ENCODE assay signal across 20 mouse cellular contexts in genomic region chr10:92232081-92232480, GRCm38 (mm10).
DNase-seq lines count a peak whose midpoint lies in the region; ATAC-seq lines count a peak whose summit lies in the region.
"Had no signal": no experiment of that assay in that cellular context is flagged by ENCODE, and none has a peak within 500 bp of the region (broad histone marks: within the 10 kb centered on the region; RNA-seq: fewer than 3 reads in every experiment).

No protein-coding gene starts in this region.

- H3K36me3 ChIP-seq in hindbrain, embryonic 10.5 days: no peaks in the 10 kb centered on the region
- H3K36me3 ChIP-seq in hindbrain, embryonic 16.5 days (ENCODE audit: control insufficient read depth, insufficient read depth, low read length): no peaks in the 10 kb centered on the region
- no peaks in the 10 kb centered on the region for H3K36me3 ChIP-seq in midbrain, embryonic 10.5 days
- H3K36me3 ChIP-seq in midbrain, embryonic 15.5 days (replicated peaks): no peaks in the 10 kb centered on the region
- H3K36me3 ChIP-seq: heart, embryonic 10.5 days; hindbrain, embryonic 13.5 days had no signal

- H3K4me2 ChIP-seq in hindbrain, embryonic 16.5 days (ENCODE audit: low read length): no peak overlapping the region
- H3K4me2 ChIP-seq in midbrain, embryonic 15.5 days: no peak overlapping the region
- H3K4me2 ChIP-seq: hindbrain, embryonic 13.5 days had no signal

- no peak overlapping the region for H3K9ac ChIP-seq in hindbrain, embryonic 16.5 days (ENCODE audit: low read depth, low read length)
- H3K9ac ChIP-seq in midbrain, embryonic 15.5 days: no peak overlapping the region
- H3K9ac ChIP-seq: hindbrain, embryonic 13.5 days had no signal

- DNase-seq in hindbrain, embryonic 10.5 days (ENCODE audit: low spot score): no peak
- DNase-seq in midbrain, embryonic 10.5 days (ENCODE audit: low spot score): no peak
- peak; percentile 23 for DNase-seq in retina, adult 2 months (ENCODE audit: low read depth, low spot score)
- peak; percentile 53 for DNase-seq in retina, embryonic 14.5 days (ENCODE audit: low spot score)
- DNase-seq in right cerebral cortex, postnatal 25 days: no peak
- DNase-seq: adrenal gland, adult 2 months; adrenal gland, postnatal 25 days; cerebellum, adult 11-12 months; cerebellum, adult 9-10 months; cerebellum, postnatal 14 days; gastrocnemius, postnatal 25 days; heart, adult 2 months had no signal

- no peak overlapping the region for H3K4me3 ChIP-seq in hindbrain, embryonic 10.5 days
- no peak overlapping the region for H3K4me3 ChIP-seq in hindbrain, embryonic 16.5 days (ENCODE audit: low read length)
- no peak overlapping the region for H3K4me3 ChIP-seq in midbrain, embryonic 10.5 days
- no peak overlapping the region for H3K4me3 ChIP-seq in midbrain, embryonic 15.5 days
- H3K4me3 ChIP-seq: heart, adult 2 months; heart, embryonic 10.5 days; hindbrain, embryonic 13.5 days had no signal

- no peaks in the 10 kb centered on the region for H3K27me3 ChIP-seq in hindbrain, embryonic 10.5 days (ENCODE audit: insufficient read depth, poor library complexity, severe bottlenecking)
- H3K27me3 ChIP-seq in hindbrain, embryonic 16.5 days (replicated peaks; ENCODE audit: control insufficient read depth, insufficient read depth, low read length): no peaks in the 10 kb centered on the region
- H3K27me3 ChIP-seq in midbrain, embryonic 10.5 days (ENCODE audit: low read depth, poor library complexity, severe bottlenecking): no peaks in the 10 kb centered on the region
- no peaks in the 10 kb centered on the region for H3K27me3 ChIP-seq in midbrain, embryonic 15.5 days (replicated peaks)
- H3K27me3 ChIP-seq: hindbrain, embryonic 13.5 days had no signal

- WGBS in hindbrain, embryonic 10.5 days: 65% methylated on average over 2 of the region's 2 CpGs
- WGBS in hindbrain, embryonic 16.5 days: 83% methylated on average over 2 of the region's 2 CpGs
- WGBS in midbrain, embryonic 10.5 days: 65% methylated on average over 2 of the region's 2 CpGs
- WGBS in midbrain, embryonic 15.5 days: 49% methylated on average over 2 of the region's 2 CpGs

- H3K27ac ChIP-seq in hindbrain, embryonic 10.5 days: peak overlapping the region; percentile 50; the same call in 1 of the 2 replicates
- no peak overlapping the region for H3K27ac ChIP-seq in hindbrain, embryonic 16.5 days (ENCODE audit: low read depth, low read length)
- peak overlapping the region; percentile 59; the same call in 1 of the 2 replicates for H3K27ac ChIP-seq in midbrain, embryonic 10.5 days (replicated peaks)
- H3K27ac ChIP-seq in midbrain, embryonic 15.5 days: no peak overlapping the region
- H3K27ac ChIP-seq: heart, adult 2 months; heart, embryonic 10.5 days; hindbrain, embryonic 13.5 days; hindbrain, postnatal 0 days had no signal

- peaks cover 4% of the 10 kb centered on the region; the same call in 1 of the 2 replicates for H3K4me1 ChIP-seq in hindbrain, embryonic 10.5 days (replicated peaks)
- no peaks in the 10 kb centered on the region for H3K4me1 ChIP-seq in hindbrain, embryonic 16.5 days (ENCODE audit: control insufficient read depth, insufficient read depth, low read depth, low read length)
- H3K4me1 ChIP-seq in midbrain, embryonic 10.5 days: peaks cover 10% of the 10 kb centered on the region
- H3K4me1 ChIP-seq in midbrain, embryonic 15.5 days: peaks cover 5% of the 10 kb centered on the region
- H3K4me1 ChIP-seq: heart, embryonic 10.5 days; hindbrain, embryonic 13.5 days had no signal

- no peaks in the 10 kb centered on the region for H3K9me3 ChIP-seq in hindbrain, embryonic 10.5 days
- H3K9me3 ChIP-seq in hindbrain, embryonic 16.5 days (ENCODE audit: control insufficient read depth, low read length): no peaks in the 10 kb centered on the region
- H3K9me3 ChIP-seq in midbrain, embryonic 10.5 days (replicated peaks): no peaks in the 10 kb centered on the region
- no peaks in the 10 kb centered on the region for H3K9me3 ChIP-seq in midbrain, embryonic 15.5 days
- H3K9me3 ChIP-seq: heart, embryonic 10.5 days; hindbrain, embryonic 13.5 days had no signal

- ATAC-seq in hindbrain, embryonic 16.5 days: no peak
- no peak for ATAC-seq in midbrain, embryonic 15.5 days (replicated peaks)
- ATAC-seq: CD4-positive, CD25-positive, alpha-beta regulatory T cell, adult 4 months; forebrain, embryonic 14.5 days; hindbrain, postnatal 0 days; inflammation-experienced regulatory T-cells, adult 6 months had no signal

Comparison
In these comparisons a context has a peak if more than half of its experiments do, and no peak if none do; other contexts are left out.
1. H3K27ac ChIP-seq: peak in hindbrain, embryonic 10.5 days (single experiment) and midbrain, embryonic 10.5 days (single experiment); none in hindbrain, embryonic 16.5 days (single experiment) and midbrain, embryonic 15.5 days (single experiment).
2. DNase-seq: peak in retina, adult 2 months (single experiment) and retina, embryonic 14.5 days (single experiment); none in hindbrain, embryonic 10.5 days (single experiment), midbrain, embryonic 10.5 days (single experiment) and right cerebral cortex, postnatal 25 days (single experiment).